Mouse (Mus musculus): ENCODE data around the gene Lsm4. TPM values are rescaled to one million over a fixed set of nuclear protein-coding genes. Genes with fewer than 3 reads are reported as not detected.

The Lsm4 gene
- 21.5 TPM for polyA plus RNA-seq (2015; fragmentation: Illumina TruSeq; extraction: RNeasy Lipid Tissue Mini Kit (QIAGEN cat#74804); ENCODE audit: insufficient read depth, low replicate concordance)

DNA sequence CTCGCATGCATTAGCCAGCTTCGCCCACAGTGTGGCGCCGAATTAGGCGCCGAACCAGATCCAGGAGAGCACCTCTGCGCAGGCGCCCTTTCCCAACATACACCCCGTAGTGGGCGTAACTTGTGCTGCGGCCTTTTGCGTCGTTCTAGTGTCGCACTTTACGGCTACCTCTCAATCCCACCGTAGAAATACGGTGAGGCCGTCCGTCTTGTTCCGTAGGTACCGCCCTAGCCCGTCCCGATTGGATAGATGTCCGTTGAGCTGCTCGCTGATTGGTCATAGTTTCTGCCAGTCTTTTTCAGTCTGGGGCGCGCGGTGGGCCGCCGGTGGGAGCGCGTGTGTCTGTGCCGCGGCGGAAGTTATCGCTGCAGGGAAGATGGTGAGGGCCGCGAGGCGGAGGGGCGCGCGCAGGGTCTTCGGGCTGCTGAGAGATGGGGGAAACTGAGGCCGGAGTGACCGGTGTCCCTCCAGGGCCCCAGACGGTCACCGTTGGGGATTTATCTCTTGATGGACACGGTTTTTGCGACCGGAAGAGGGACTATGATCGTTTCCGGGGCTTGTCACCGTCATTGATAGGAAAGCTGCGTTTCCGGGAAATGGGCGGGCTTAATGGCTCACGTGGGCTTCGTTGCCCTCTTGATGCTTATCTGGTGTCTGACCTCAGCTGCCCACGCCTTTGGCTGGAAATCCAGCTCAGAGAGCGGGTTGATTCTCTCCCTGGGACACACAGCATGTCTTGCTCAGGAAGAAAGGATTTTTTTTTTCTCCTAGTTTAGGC is at the start of gene Lsm4:
Gene Lsm4, plus strand, starts transcription at position 170 of the 778 bp plus-strand sequence.

DNA sequence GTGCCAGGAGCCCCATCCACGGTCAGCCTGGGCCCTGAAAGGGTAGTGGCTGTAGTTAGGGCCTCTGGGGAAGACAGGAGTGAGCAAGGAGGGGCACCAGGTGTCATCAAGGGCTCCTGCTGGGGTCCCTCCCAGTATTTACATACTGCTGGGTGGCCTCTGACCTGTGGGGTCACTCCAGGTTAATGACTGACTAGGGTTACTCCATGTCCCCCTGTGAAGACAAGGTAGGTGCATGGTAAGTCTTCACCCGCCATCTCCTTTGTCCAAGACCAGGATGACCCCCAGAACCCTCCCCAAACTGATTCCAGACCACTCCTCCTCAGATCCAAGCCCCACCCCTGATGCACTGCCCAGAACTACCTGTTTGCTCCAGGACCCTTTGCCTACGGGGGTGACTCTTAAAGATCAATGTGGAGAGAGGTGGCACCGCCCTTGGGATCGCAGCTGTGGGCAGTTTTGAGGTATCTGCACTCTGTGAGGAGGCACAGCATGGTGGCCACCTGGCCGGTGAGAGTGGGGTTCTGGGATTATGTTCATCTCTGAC is 40.6 kb upstream of the Lsm4 start, which contains the start of gene Gdf15:
Gene Gdf15, minus strand, starts transcription at position 111 of the 547 bp plus-strand sequence.

DNA sequence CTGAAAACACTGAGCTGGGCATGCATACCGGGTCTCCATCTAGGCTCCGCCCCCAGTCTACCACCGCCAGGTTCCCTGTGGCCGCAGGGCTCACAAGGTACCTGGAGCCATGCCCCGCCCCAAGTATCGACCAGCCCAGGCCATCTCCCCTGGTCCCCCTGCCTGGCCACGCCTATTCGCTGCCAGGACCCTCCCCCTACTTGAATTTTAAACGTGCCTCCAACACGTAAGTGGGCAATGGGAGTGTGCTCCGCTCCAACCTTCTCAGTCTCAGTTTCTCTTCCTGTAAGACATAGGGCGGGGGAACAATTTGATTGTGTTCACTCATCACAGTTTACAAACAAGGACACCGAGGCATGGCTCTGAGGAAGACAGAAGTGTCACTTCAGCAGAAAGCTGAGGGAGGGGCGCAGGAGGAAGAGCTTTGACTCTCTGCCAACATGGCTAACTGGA is 12.7 kb upstream of the Lsm4 start, which contains the start of gene Pgpep1:
Gene Pgpep1, minus strand, starts transcription at position 116 of the 453 bp plus-strand sequence.

DNA sequence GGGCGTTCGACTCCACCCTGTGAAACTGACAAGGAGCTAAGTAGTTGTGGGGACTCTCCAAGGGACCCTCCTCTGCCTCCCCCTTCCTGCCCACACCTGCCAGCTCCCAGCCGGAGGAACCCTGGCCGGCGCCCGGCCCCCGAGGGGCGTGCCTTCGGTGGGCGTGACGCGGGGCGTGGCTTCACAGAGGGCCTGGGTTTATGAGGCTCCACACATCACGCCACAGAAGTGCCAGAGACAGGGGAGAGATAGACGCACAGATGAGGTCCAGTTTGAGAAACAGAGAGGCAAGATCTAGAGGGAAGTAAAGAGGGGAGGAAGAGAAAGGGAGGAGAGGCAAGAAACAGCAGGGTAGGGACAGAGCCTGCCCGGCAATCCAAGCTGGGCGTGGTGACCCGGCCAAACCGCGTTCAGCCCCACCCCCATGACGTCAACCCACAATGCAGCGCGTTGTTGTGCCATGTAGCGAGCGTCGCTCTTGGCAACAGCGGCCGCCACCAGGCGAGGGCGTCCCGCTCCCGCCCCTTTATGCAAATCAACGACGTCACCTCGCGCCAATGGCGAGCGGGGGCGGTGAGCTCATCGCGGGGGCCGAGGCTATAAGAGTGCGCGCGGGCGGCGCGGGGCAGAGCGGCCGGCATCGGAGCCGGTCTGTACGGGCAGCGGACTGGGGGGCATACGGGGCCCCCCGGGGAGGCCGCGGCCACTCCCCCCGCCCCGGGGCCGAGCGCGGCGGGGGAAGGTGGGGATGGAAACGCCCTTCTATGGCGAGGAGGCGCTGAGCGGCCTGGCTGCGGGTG is 25.5 kb downstream of the Lsm4 start, which contains the start of gene Jund:
Gene Jund, plus strand, starts transcription at position 640 of the 800 bp plus-strand sequence.

DNA sequence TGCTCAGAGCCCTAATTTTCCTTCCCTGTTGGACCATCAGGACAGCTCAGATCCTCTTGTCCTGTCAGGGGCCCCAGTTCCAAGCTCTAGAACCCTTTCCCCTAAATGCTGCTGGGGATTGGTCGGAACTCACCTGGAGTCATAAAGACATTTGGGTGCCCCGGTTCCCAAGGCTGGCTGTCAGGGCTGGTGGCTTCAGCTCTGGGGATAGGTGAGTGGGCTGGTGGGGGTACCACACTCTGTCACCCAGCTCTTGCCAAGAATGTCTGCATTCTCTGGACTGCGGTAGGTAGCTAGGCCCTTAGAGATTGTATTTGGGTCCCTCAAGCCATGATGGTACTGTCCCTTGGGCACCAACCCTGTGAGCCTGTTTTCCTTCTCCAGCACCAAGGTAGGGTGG is 30.2 kb downstream of the Lsm4 start, which contains the start of gene Iqcn:
Gene Iqcn, plus strand, starts transcription at position 171 of the 400 bp plus-strand sequence.

DNA sequence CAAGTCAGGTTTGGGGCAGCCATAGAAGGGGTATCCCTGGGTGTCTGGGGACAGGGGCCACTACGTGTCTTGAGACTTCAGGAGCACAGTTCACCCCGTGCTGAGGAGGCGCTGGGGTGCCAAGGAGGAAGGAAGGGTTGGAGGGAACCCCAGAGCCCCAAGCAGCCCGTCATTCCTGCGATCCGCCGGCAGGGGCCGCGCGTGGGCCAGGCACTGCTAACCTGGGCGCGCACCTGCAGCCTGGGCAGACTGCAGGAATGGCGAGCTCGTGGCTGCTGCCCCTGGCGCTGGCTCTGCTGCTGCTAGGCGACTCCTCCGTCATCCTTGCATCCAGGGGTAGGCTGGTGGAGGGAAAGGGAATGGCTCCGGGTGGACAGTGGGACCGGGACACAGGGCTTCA is 45.2 kb downstream of the Lsm4 start, which contains the start of gene Gm3336:
Gene Gm3336, plus strand, starts transcription at position 247 of the 400 bp plus-strand sequence.

DNA sequence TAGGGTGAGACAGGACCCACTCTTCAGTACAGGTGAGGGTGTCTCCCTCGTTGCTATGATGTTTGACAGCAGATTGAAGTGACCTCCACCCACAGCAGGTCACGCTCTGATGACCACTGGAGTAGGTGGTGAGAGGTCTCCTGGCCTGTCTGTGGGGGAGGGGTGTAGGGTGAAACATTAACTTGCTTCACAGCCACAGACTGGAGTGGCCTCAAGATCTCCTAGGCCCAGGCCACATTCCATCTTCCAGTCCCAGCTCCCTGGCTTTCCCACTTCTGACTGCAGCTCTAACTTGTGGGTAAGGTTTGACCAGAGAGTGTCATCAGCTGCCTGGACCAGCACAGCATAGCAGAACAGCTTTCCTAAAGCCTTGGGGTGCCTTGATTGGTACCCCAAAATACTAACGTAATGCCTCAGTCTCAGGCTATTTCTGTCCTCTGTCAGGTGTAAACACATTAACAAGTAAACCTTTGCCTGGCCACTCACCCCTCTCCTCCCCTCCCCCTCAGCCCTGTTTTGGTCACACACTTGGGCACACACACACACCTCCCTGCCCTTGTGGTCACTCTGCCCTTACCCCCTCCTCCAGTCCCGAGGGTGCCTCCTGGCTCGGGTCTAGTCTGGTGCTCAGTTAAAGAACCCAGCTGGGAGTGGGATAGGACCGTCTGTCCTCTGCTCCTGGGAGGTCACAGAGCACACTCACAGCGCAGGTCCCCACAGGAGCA is 50.6 kb downstream of the Lsm4 start, which contains the start of gene Pde4c:
Gene Pde4c, plus strand, starts transcription at position 235 of the 725 bp plus-strand sequence.

Other genes with a start within 250 kb of the Lsm4 start
- gene Crtc1, start 233.7 kb upstream of the Lsm4 start, polyA plus RNA-seq (2015; fragmentation: Illumina TruSeq; extraction: RNeasy Lipid Tissue Mini Kit (QIAGEN cat#74804); ENCODE audit: insufficient read depth, low replicate concordance), result 6.5 TPM
- gene Klhl26, start 196.3 kb upstream of the Lsm4 start, polyA plus RNA-seq (2015; fragmentation: Illumina TruSeq; extraction: RNeasy Lipid Tissue Mini Kit (QIAGEN cat#74804); ENCODE audit: insufficient read depth, low replicate concordance), result 5.5 TPM
- not detected for gene Tmem59l, start 185.9 kb upstream of the Lsm4 start, polyA plus RNA-seq (2015; fragmentation: Illumina TruSeq; extraction: RNeasy Lipid Tissue Mini Kit (QIAGEN cat#74804); ENCODE audit: insufficient read depth, low replicate concordance)
- gene Crlf1, start 180.1 kb upstream of the Lsm4 start, polyA plus RNA-seq (2015; fragmentation: Illumina TruSeq; extraction: RNeasy Lipid Tissue Mini Kit (QIAGEN cat#74804); ENCODE audit: insufficient read depth, low replicate concordance), result not detected
- 10.3 TPM for gene Rex1bd, start 166.5 kb upstream of the Lsm4 start, polyA plus RNA-seq (2015; fragmentation: Illumina TruSeq; extraction: RNeasy Lipid Tissue Mini Kit (QIAGEN cat#74804); ENCODE audit: insufficient read depth, low replicate concordance)
- gene Uba52, start 162.4 kb upstream of the Lsm4 start, polyA plus RNA-seq (2015; fragmentation: Illumina TruSeq; extraction: RNeasy Lipid Tissue Mini Kit (QIAGEN cat#74804); ENCODE audit: insufficient read depth, low replicate concordance), result 680 TPM
- gene Fkbp8, start 145.5 kb upstream of the Lsm4 start, polyA plus RNA-seq (2015; fragmentation: Illumina TruSeq; extraction: RNeasy Lipid Tissue Mini Kit (QIAGEN cat#74804); ENCODE audit: insufficient read depth, low replicate concordance), result 99.1 TPM
- gene Kxd1, start 145.3 kb upstream of the Lsm4 start, polyA plus RNA-seq (2015; fragmentation: Illumina TruSeq; extraction: RNeasy Lipid Tissue Mini Kit (QIAGEN cat#74804); ENCODE audit: insufficient read depth, low replicate concordance), result 50.0 TPM
- gene Ell, start 133.8 kb upstream of the Lsm4 start, polyA plus RNA-seq (2015; fragmentation: Illumina TruSeq; extraction: RNeasy Lipid Tissue Mini Kit (QIAGEN cat#74804); ENCODE audit: insufficient read depth, low replicate concordance), result 10.1 TPM
- 9.0 TPM for gene Isyna1, start 78.9 kb upstream of the Lsm4 start, polyA plus RNA-seq (2015; fragmentation: Illumina TruSeq; extraction: RNeasy Lipid Tissue Mini Kit (QIAGEN cat#74804); ENCODE audit: insufficient read depth, low replicate concordance)
- 8.2 TPM for gene Ssbp4, start 64.4 kb upstream of the Lsm4 start, polyA plus RNA-seq (2015; fragmentation: Illumina TruSeq; extraction: RNeasy Lipid Tissue Mini Kit (QIAGEN cat#74804); ENCODE audit: insufficient read depth, low replicate concordance)
- gene Lrrc25, start 57.1 kb upstream of the Lsm4 start, polyA plus RNA-seq (2015; fragmentation: Illumina TruSeq; extraction: RNeasy Lipid Tissue Mini Kit (QIAGEN cat#74804); ENCODE audit: insufficient read depth, low replicate concordance), result 13.8 TPM
- gene Gdf15, start 40.8 kb upstream of the Lsm4 start, polyA plus RNA-seq (2015; fragmentation: Illumina TruSeq; extraction: RNeasy Lipid Tissue Mini Kit (QIAGEN cat#74804); ENCODE audit: insufficient read depth, low replicate concordance), result not detected
- 5.5 TPM for gene Pgpep1, start 12.9 kb upstream of the Lsm4 start, polyA plus RNA-seq (2015; fragmentation: Illumina TruSeq; extraction: RNeasy Lipid Tissue Mini Kit (QIAGEN cat#74804); ENCODE audit: insufficient read depth, low replicate concordance)
- gene Jund, start 25.7 kb downstream of the Lsm4 start, polyA plus RNA-seq (2015; fragmentation: Illumina TruSeq; extraction: RNeasy Lipid Tissue Mini Kit (QIAGEN cat#74804); ENCODE audit: insufficient read depth, low replicate concordance), result 22.5 TPM
- not detected for gene Iqcn, start 30.2 kb downstream of the Lsm4 start, polyA plus RNA-seq (2015; fragmentation: Illumina TruSeq; extraction: RNeasy Lipid Tissue Mini Kit (QIAGEN cat#74804); ENCODE audit: insufficient read depth, low replicate concordance)
- gene Gm3336, start 45.3 kb downstream of the Lsm4 start, polyA plus RNA-seq (2015; fragmentation: Illumina TruSeq; extraction: RNeasy Lipid Tissue Mini Kit (QIAGEN cat#74804); ENCODE audit: insufficient read depth, low replicate concordance), result 1.5 TPM
- gene Pde4c, start 50.5 kb downstream of the Lsm4 start, polyA plus RNA-seq (2015; fragmentation: Illumina TruSeq; extraction: RNeasy Lipid Tissue Mini Kit (QIAGEN cat#74804); ENCODE audit: insufficient read depth, low replicate concordance), result 0.72 TPM
- gene Rab3a, start 81.4 kb downstream of the Lsm4 start, polyA plus RNA-seq (2015; fragmentation: Illumina TruSeq; extraction: RNeasy Lipid Tissue Mini Kit (QIAGEN cat#74804); ENCODE audit: insufficient read depth, low replicate concordance), result 4.4 TPM
- gene Mpv17l2, start 87.7 kb downstream of the Lsm4 start, polyA plus RNA-seq (2015; fragmentation: Illumina TruSeq; extraction: RNeasy Lipid Tissue Mini Kit (QIAGEN cat#74804); ENCODE audit: insufficient read depth, low replicate concordance), result 14.0 TPM
- gene Pik3r2, start 103.5 kb downstream of the Lsm4 start, polyA plus RNA-seq (2015; fragmentation: Illumina TruSeq; extraction: RNeasy Lipid Tissue Mini Kit (QIAGEN cat#74804); ENCODE audit: insufficient read depth, low replicate concordance), result 6.9 TPM
- gene Mast3, start 131.8 kb downstream of the Lsm4 start, polyA plus RNA-seq (2015; fragmentation: Illumina TruSeq; extraction: RNeasy Lipid Tissue Mini Kit (QIAGEN cat#74804); ENCODE audit: insufficient read depth, low replicate concordance), result 32.4 TPM
- gene Il12rb1, start 135.2 kb downstream of the Lsm4 start, polyA plus RNA-seq (2015; fragmentation: Illumina TruSeq; extraction: RNeasy Lipid Tissue Mini Kit (QIAGEN cat#74804); ENCODE audit: insufficient read depth, low replicate concordance), result 1.8 TPM
- gene Arrdc2, start 166.5 kb downstream of the Lsm4 start, polyA plus RNA-seq (2015; fragmentation: Illumina TruSeq; extraction: RNeasy Lipid Tissue Mini Kit (QIAGEN cat#74804); ENCODE audit: insufficient read depth, low replicate concordance), result 20.4 TPM
- gene Kcnn1, start 190.0 kb downstream of the Lsm4 start, polyA plus RNA-seq (2015; fragmentation: Illumina TruSeq; extraction: RNeasy Lipid Tissue Mini Kit (QIAGEN cat#74804); ENCODE audit: insufficient read depth, low replicate concordance), result 0.17 TPM
- gene Ccdc124, start 200.7 kb downstream of the Lsm4 start, polyA plus RNA-seq (2015; fragmentation: Illumina TruSeq; extraction: RNeasy Lipid Tissue Mini Kit (QIAGEN cat#74804); ENCODE audit: insufficient read depth, low replicate concordance), result 3.4 TPM
- 0.30 TPM for gene Slc5a5, start 219.5 kb downstream of the Lsm4 start, polyA plus RNA-seq (2015; fragmentation: Illumina TruSeq; extraction: RNeasy Lipid Tissue Mini Kit (QIAGEN cat#74804); ENCODE audit: insufficient read depth, low replicate concordance)
- 1,731 TPM for gene Rpl18a, start 224.2 kb downstream of the Lsm4 start, polyA plus RNA-seq (2015; fragmentation: Illumina TruSeq; extraction: RNeasy Lipid Tissue Mini Kit (QIAGEN cat#74804); ENCODE audit: insufficient read depth, low replicate concordance)
- gene Map1s, start 232.7 kb downstream of the Lsm4 start, polyA plus RNA-seq (2015; fragmentation: Illumina TruSeq; extraction: RNeasy Lipid Tissue Mini Kit (QIAGEN cat#74804); ENCODE audit: insufficient read depth, low replicate concordance), result 7.1 TPM